Mouse (Mus musculus) heart, adult 9 months (tissue): ENCODE results near the gene Ccdc187.

Experiments used
- DNase-seq, 2 experiments: peaks; one replicate each; pipeline ENCODE4 v3.0.0; 2022; ENCODE audit warnings: low spot score in 2 of 2

Ccdc187 gene

GRCm38 (mm10) chr2:26294457-26294856, at the start of gene Ccdc187:
TSS of gene Ccdc187 (minus strand) at chr2:26294557.
- no peak for DNase-seq

- DNase-seq, result no peak
These were observed 48.5 kb upstream of the Ccdc187 start for GRCm38 (mm10) chr2:26342609-26343490.

- DNase-seq, result peak; percentile 83 to 85
These were observed 47.7 kb upstream of the Ccdc187 start for GRCm38 (mm10) chr2:26342044-26342443.

GRCm38 (mm10) chr2:26341510-26341981, 47.2 kb upstream of the Ccdc187 start:
- peak; percentile 61 to 74 for DNase-seq

- DNase-seq, result peak; percentile 76 to 88
These were observed 44.8 kb upstream of the Ccdc187 start for GRCm38 (mm10) chr2:26339204-26339551.

- DNase-seq, result no peak
These were observed 44.2 kb upstream of the Ccdc187 start for GRCm38 (mm10) chr2:26338302-26339203.

- DNase-seq, result no peak
These were observed 36.3 kb upstream of the Ccdc187 start for GRCm38 (mm10) chr2:26330702-26331101.

- DNase-seq, result no peak
These were observed 35.7 kb upstream of the Ccdc187 start for GRCm38 (mm10) chr2:26330056-26330468.

- peak; percentile 85 to 86 for DNase-seq
These were observed 35.0 kb upstream of the Ccdc187 start for GRCm38 (mm10) chr2:26329402-26329801.

GRCm38 (mm10) chr2:26327852-26328251, 33.5 kb upstream of the Ccdc187 start:
- no peak for DNase-seq

GRCm38 (mm10) chr2:26325386-26326181, 31.2 kb upstream of the Ccdc187 start:
- DNase-seq, result peak in 1 of 2 experiments; percentile 67

- DNase-seq, result peak in 1 of 2 experiments; percentile 64
These were observed 30.6 kb upstream of the Ccdc187 start for GRCm38 (mm10) chr2:26324917-26325316.

GRCm38 (mm10) chr2:26323589-26324325, 29.4 kb upstream of the Ccdc187 start:
- DNase-seq, result no peak

- no peak for DNase-seq
These were observed 26.2 kb upstream of the Ccdc187 start for GRCm38 (mm10) chr2:26320245-26321185.

GRCm38 (mm10) chr2:26319519-26320244, 25.3 kb upstream of the Ccdc187 start:
- DNase-seq, result no peak

GRCm38 (mm10) chr2:26319109-26319508, 24.8 kb upstream of the Ccdc187 start:
- DNase-seq, result no peak

- no peak for DNase-seq
These were observed 23.8 kb upstream of the Ccdc187 start for GRCm38 (mm10) chr2:26317991-26318672.

GRCm38 (mm10) chr2:26317371-26317770, 23.0 kb upstream of the Ccdc187 start:
- no peak for DNase-seq
